Mouse (Mus musculus) forebrain, embryonic 11.5 days (tissue): ENCODE results near the gene Fcer1a. TPM values are rescaled to one million over a fixed set of nuclear protein-coding genes. Genes with fewer than 3 reads are reported as not detected.

ENCODE experiments used
- ATAC-seq: fragments of 200-750 bp; cut with Nextera tagmentation; replicated peaks from 2 replicates; pipeline ENCODE4 v1.8.0; 2017; ENCODE audit warnings: moderate TSS enrichment; ENCODE audit not compliant: low FRiP score
- DNase-seq: peaks from one replicate; pipeline ENCODE4 v3.0.0-alpha.2; 2017; ENCODE audit warnings: low spot score
- H3K27ac ChIP-seq: fragments of 300-500 bp; sonication (generic); 2 replicates; pipeline ENCODE4 v1.5.1; 2014; ENCODE audit warnings: low read depth, low read length
- H3K27me3 ChIP-seq: fragments of 300-500 bp; sonication (generic); 2 replicates; pipeline ENCODE4 v1.6.1; 2014; ENCODE audit warnings: mild to moderate bottlenecking, low read length, mixed read lengths; ENCODE audit not compliant: control insufficient read depth, insufficient read depth
- H3K36me3 ChIP-seq: fragments of 300-500 bp; sonication (generic); 2 replicates; pipeline ENCODE4 v1.6.1; 2014; ENCODE audit warnings: mild to moderate bottlenecking, low read length, moderate library complexity, mixed read lengths; ENCODE audit not compliant: control insufficient read depth, insufficient read depth
- H3K4me1 ChIP-seq: fragments of 300-500 bp; sonication (generic); replicated peaks from 2 replicates; pipeline ENCODE4 v1.6.1; 2014; ENCODE audit warnings: low read length, mixed read lengths; ENCODE audit not compliant: control insufficient read depth, insufficient read depth
- H3K4me2 ChIP-seq: fragments of 300-500 bp; sonication (generic); 2 replicates; pipeline ENCODE4 v1.6.1; 2014; ENCODE audit warnings: low read depth, mild to moderate bottlenecking, low read length, moderate library complexity, mixed read lengths; ENCODE audit not compliant: severe bottlenecking
- H3K4me3 ChIP-seq: fragments of 300-500 bp; sonication (generic); 2 replicates; pipeline ENCODE4 v1.5.1; 2014; ENCODE audit warnings: low read depth, low read length
- H3K9ac ChIP-seq: fragments of 300-500 bp; sonication (generic); 2 replicates; pipeline ENCODE4 v1.6.1; 2014; ENCODE audit warnings: low read length
- H3K9me3 ChIP-seq: fragments of 300-500 bp; sonication (generic); 2 replicates; pipeline ENCODE4 v1.6.1; 2016; ENCODE audit warnings: low read length, mixed read lengths; ENCODE audit not compliant: control insufficient read depth
- WGBS: fragments of 180-500 bp; shearing (Covaris S2); extraction: QIAGEN DNeasy Blood & Tissue Kit; methylation state at CpG from one replicate; pipeline ENCODE4 v1.1.7; 2014; 5-methylcytosine and 5-hydroxymethylcytosine counted together
- polyA plus RNA-seq: library from polyadenylated mRNA; unstranded; fragments of >200 nt; fragmentation: Nextera tagmentation; extraction: Ambion mirVana; gene quantifications from 2 replicates; pipeline ENCODE4 v1.2.1, GENCODE M21; 2014

Fcer1a gene
- polyA plus RNA-seq, 1 experiment from 2014 or later: not detected

DNA sequence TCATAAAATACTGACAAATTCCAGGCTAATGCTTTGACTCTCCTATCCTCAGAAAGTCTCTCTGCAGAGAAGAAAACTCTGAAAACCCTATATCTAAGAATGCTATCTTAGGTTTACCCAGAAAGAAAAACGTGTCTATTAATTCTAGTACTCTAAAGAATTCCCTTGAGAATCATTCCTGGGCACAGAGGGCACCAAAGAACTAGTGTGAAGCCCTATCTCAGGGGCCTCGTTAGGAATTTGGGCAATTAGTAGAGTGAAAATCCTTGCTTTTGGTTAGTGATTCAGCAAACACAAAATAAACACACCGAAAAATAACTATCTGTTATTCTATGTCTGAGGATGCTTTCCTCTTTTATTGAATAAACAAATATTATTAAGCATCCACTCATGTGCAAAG is 36.5 kb downstream of the Fcer1a start, which contains the start of gene Olfr1406:
TSS of gene Olfr1406 (minus strand) at position 101 of the 400 bp plus-strand sequence.
- no peak for DNase-seq
- ATAC-seq: no peak
- Histone ChIP-seq H3K27me3 (no peaks in the 10 kb centered on the region), H3K9ac (no peak within 1 kb of the TSS), H3K27ac (no peak within 1 kb of the TSS), H3K36me3 (no peaks in the 10 kb centered on the region), H3K9me3 (no peaks in the 10 kb centered on the region), H3K4me3 (no peak within 1 kb of the TSS), H3K4me1 (no peaks in the 10 kb centered on the region), H3K4me2 (no peak within 1 kb of the TSS)
- 71% methylated on average over 3 of the region's 3 CpGs for WGBS

DNA sequence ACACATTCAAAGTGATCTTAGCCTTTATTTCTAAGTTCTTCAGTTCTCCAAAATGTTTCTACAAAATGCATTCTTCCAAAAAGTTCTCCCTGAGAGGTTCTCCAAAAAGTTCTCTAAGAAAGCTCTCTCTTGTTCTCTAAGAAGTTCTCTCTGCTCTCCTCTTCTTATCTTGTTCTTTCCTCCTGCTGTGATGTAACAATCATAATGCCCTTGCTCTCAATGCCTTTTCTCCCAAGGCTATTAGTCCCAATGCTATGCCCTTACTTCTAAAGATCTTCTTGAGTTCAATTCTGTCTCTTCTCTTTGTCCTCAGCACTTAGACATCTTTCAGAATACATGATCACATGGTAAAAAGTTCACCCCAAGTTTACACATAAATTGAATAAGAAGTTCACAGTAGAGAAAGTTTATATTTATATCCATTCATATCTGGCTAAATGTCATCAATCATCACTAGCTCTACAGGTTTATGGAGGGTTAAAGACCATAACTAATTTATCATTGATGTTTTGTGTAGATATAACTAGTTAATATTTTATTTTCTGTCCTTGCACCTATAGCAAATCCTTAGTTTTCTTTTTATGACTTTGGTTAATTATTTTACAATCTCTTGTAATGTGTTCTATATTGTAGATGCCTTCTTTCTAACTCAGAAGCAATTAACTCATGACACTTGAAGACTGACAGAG is 52.7 kb downstream of the Fcer1a start:
- no peak for ATAC-seq
- Histone ChIP-seq H3K4me3 (no peak overlapping the region), H3K4me2 (no peak overlapping the region), H3K9me3 (no peaks in the 10 kb centered on the region), H3K4me1 (no peaks in the 10 kb centered on the region), H3K27ac (no peak overlapping the region), H3K36me3 (no peaks in the 10 kb centered on the region), H3K9ac (no peak overlapping the region), H3K27me3 (no peaks in the 10 kb centered on the region)
- no peak for DNase-seq

Other genes with a start within 250 kb of the Fcer1a start
- gene Olfr1408, start 89.8 kb downstream of the Fcer1a start, polyA plus RNA-seq: not detected in 2 replicates
- not detected in 2 replicates for gene Olfr1406, start 36.6 kb downstream of the Fcer1a start, polyA plus RNA-seq
- gene Olfr218, start 29.4 kb downstream of the Fcer1a start, polyA plus RNA-seq: not detected in 2 replicates
- not detected in 2 replicates for gene Olfr1404, start 14.8 kb downstream of the Fcer1a start, polyA plus RNA-seq
- not detected in 2 replicates for gene Olfr418, start 38.8 kb upstream of the Fcer1a start, polyA plus RNA-seq
- gene Mptx2, start 50.6 kb upstream of the Fcer1a start, polyA plus RNA-seq: not detected in 2 replicates
- 3.8 and 4.5 TPM in 2 replicates for gene Ackr1, start 106.5 kb upstream of the Fcer1a start, polyA plus RNA-seq
- 4.3 and 5.8 TPM in 2 replicates for gene Aim2, start 123.7 kb upstream of the Fcer1a start, polyA plus RNA-seq
- 15.6 and 16.0 TPM in 2 replicates for gene Cadm3, start 140.5 kb upstream of the Fcer1a start, polyA plus RNA-seq